Mouse (Mus musculus): ENCODE data around the gene Ptcd3.
"Not testable (repeated sequence)": the region's sequence is repeated elsewhere in the genome, so short reads cannot be mapped to it uniquely, and the experiment has no call there.

DNA sequence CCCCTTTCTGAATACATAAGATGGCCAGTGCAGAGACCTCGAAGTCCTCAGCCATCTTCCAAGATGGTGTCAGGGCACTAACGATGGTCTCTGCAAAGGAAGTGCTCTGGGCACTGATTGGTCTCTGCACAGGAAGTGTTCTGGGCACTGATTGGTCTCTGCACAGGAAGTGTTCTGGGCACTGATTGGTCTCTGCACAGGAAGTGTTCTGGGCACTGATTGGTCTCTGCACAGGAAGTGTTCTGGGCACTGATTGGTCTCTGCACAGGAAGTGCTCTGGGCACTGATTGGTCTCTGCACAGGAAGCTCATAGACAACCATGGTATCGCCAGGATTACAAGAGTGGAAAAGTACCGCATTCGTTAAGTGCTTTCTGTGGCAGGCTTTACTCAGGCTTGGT, 16.7 kb upstream of the Ptcd3 start:
- not testable (repeated sequence) for TF ChIP-seq POLR2A, CTCF (IDR thresholded peaks at IDR 0.05; ENCODE audit: extremely low read depth, insufficient read depth, low read length)
